Mouse (Mus musculus) G1E (cell line): Measurements from ENCODE around the gene Vps33b.

ENCODE experiments used
- CTCF ChIP-seq: IDR thresholded peaks from 2 replicates; pipeline ENCODE4 v1.5.1; 2012; ENCODE audit warnings: low read depth, low read length, inconsistent platforms, mixed read lengths
- GATA1 ChIP-seq: IDR thresholded peaks from 2 replicates; pipeline ENCODE4 v1.6.1; 2012; ENCODE audit warnings: borderline replicate concordance, low read length, inconsistent platforms, mixed read lengths
- GATA2 ChIP-seq: IDR thresholded peaks from 2 replicates; pipeline ENCODE4 v1.6.1; 2012; ENCODE audit warnings: low read depth, low read length, inconsistent platforms, borderline replicate concordance
- POLR2AphosphoS5 ChIP-seq: IDR thresholded peaks from 2 replicates; pipeline ENCODE4 v1.6.1; 2012; ENCODE audit warnings: low read depth, low read length, inconsistent platforms; ENCODE audit not compliant: insufficient replicate concordance
- TAL1 ChIP-seq: conservative IDR thresholded peaks from 2 replicates; pipeline ENCODE4 v1.6.1; 2012; ENCODE audit warnings: low read depth, low read length, inconsistent platforms, mixed read lengths

GRCm38 (mm10) chr7:80261372-80261990, 8.0 kb upstream of the Vps33b start:
- TF ChIP-seq CTCF (no peak), TAL1 (no peak), GATA2 (no peak), GATA1 (no peak), POLR2AphosphoS5 (no peak)
